Mouse (Mus musculus): ENCODE measurements around the gene Clec16a.

Gene Clec16a

GRCm38 (mm10) chr16:10683193-10684000, 138.3 kb downstream of the Clec16a start:
- DNase-seq (ENCODE audit: low spot score), result no peak

GRCm38 (mm10) chr16:10689748-10690318, 144.7 kb downstream of the Clec16a start:
- no peak for DNase-seq (ENCODE audit: low spot score)

- DNase-seq (ENCODE audit: low spot score), result no peak
Observed at GRCm38 (mm10) chr16:10690442-10690841, 145.3 kb downstream of the Clec16a start.

GRCm38 (mm10) chr16:10691705-10692104, 146.6 kb downstream of the Clec16a start:
- DNase-seq (ENCODE audit: low spot score), result no peak

GRCm38 (mm10) chr16:10692848-10693247, 147.7 kb downstream of the Clec16a start:
- no peak for DNase-seq (ENCODE audit: low spot score)

- no peak for DNase-seq (ENCODE audit: low spot score)
Observed at GRCm38 (mm10) chr16:10693424-10693823, 148.3 kb downstream of the Clec16a start.

- no peak for DNase-seq (ENCODE audit: low spot score)
Observed at GRCm38 (mm10) chr16:10694414-10694851, 149.3 kb downstream of the Clec16a start.

GRCm38 (mm10) chr16:10697861-10698659, 152.9 kb downstream of the Clec16a start:
- no peak for DNase-seq (ENCODE audit: low spot score)

DNA sequence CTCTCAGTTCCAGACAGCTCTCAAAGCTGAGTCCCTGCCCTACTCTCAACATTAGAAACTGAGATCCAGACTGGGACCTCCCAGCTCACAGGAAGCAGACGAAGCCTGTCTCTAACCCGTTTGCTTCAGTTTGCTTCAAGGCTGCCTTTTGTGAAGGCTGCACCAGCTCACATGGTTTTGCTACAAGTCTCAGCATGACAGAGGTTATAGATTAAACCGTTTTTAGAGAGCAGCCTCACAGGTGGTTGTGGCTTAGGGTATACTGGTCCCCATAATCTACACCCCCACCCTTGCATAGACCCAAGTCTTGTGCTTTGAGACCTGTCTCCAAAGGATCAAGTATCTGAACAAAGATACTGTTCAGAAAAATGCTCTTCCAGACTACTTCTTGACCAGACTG, 154.2 kb downstream of the Clec16a start:
- DNase-seq (ENCODE audit: low spot score), result no peak

DNA sequence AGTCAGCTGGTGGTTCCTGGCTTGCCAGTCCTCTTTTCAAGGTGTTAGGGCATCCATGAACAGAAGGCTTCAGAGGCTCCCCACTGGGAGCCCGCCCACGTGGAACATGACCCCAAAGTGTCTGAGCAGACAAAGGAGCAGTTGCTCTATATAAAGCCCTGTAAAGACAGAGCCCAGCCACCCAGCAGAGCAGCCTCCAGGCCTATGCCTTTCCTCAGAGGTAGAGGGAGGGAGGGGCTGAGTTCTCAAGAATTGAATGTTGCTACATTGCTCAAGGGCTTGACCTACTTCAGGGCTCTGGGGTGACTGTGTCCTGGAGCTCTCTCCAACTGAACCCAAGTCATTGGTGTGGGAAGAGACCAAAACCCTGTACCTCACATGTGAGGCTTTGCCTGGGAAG, 155.0 kb downstream of the Clec16a start:
- DNase-seq (ENCODE audit: low spot score), result peak; percentile 70

- DNase-seq (ENCODE audit: low spot score), result no peak
Observed at GRCm38 (mm10) chr16:10702399-10702798, 157.3 kb downstream of the Clec16a start.

DNA sequence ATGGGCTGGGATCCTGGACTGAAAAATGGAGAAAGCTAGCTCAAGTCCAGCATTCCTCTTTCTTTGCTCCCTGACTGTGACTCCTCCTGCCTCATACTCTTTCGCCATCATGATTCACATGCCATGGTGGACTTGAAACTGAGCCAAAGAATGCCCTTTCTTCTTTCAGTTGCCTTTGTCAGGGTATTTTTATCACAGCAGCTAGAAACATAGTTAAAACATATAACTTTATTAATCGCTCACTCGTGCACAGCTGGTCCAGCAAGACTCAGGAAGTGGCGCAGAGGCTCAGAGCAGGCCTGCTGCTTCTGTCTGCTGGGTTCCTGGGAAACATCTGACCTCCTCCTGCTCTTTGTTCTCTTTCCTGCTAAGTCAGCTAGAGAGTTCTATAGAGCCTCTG, 158.8 kb downstream of the Clec16a start:
- no peak for DNase-seq (ENCODE audit: low spot score)

- no peak for DNase-seq (ENCODE audit: low spot score)
Observed at GRCm38 (mm10) chr16:10705396-10705795, 160.3 kb downstream of the Clec16a start.

DNA sequence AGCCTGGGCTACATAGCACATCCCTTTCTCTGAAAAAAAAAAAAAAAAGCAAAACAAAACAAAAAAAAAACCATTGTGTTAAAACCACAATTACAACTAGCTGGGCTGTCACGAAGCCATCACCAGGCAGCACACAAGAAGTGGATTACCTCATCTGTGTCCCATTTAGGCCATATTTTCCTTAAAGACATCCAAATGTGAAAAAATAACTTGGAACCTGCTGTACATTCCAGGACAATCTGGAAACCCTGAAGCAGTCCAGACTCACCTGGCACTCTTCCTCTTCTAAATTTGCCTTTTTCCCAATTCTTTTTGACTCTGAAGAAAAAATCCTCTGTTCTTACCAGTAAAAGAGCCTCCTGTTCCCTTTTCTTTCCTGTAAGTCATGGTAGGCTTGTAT, 166.4 kb downstream of the Clec16a start:
- no peak for DNase-seq (ENCODE audit: low spot score)

DNA sequence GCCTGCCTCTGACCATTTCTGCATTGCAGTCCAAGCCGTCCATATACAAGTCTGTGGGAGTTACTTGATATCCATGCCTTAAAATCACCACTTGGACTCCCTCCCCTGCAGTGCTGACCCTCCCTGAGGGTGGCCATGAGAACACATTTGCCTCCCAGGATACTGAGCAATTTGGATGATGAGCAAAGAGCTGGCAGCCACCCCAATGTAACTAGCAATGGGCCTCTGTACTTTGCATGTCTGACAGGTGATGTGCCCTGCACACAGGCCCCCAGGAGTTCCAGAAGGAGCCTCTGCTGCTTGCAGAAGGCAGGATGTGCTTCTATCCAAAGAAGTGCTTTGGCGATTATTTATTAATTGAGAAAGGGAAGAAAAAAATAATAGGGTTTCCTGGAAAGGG, 167.9 kb downstream of the Clec16a start:
- DNase-seq (ENCODE audit: low spot score), result no peak

DNA sequence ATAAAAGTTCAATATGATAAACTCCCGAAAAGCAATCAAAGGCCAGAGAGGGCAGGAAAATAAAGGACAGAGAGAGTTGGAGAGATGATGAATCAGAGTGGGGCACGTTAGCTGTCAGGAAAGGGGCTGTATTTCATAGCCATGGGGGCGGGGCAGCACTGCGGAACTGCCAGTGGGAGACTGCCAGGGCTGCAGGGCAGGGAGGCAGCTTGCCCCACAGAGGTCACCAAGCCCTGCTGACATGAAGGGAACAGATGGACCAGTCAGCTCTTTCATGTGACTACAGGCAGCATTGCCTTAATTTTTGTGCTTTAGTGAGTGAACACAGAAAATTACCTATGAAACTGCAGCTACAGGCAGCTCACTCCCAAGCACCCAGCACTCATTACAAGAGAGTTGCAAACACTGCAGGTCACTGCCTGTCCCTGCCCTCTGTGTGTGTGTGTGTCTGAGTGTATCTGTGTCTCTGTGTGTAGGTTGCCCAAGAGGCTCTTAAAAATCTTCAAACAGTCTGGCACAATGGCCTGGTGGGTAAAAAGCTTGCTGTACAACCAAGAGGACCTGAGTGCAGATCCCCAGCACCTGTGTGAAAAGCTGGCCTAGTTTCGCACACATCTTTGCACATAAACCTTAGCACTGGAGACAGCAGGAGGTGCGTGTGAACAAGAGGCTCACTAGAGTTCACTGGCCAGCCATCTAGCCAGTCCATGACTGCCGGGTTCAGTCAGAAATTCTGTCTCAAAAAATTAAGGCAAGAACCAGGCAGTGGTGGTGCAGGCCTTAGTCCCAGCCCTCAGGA, 168.5 kb downstream of the Clec16a start:
- peak; percentile 53 for DNase-seq (ENCODE audit: low spot score)

- DNase-seq (ENCODE audit: low spot score), result no peak
Observed at GRCm38 (mm10) chr16:10715211-10715610, 170.1 kb downstream of the Clec16a start.

- no peak for DNase-seq (ENCODE audit: low spot score)
Observed at GRCm38 (mm10) chr16:10715632-10716031, 170.5 kb downstream of the Clec16a start.

- DNase-seq (ENCODE audit: low spot score), result no peak
Observed at GRCm38 (mm10) chr16:10716696-10717095, 171.6 kb downstream of the Clec16a start.

DNA sequence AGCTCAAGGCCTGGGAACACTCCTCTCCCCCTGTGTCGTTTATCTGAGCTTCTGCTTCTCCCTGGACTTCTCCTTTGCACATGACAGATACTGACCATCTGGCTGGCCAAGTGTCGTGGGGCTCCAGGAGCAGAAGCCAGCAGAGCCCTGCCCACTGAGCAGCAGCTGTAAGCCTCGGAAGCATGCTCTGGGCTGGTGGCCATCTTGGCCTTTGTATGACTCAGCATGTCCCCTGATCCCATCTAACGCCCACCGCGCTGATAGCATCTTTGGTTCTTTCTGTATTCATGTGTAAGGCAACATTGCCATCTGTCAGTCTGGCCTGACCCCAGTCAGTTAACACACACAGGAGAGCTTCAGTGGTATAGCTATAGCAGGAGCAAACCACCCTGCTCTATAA, 174.8 kb downstream of the Clec16a start:
- DNase-seq (ENCODE audit: low spot score), result peak; percentile 43

- no peak for DNase-seq (ENCODE audit: low spot score)
Observed at GRCm38 (mm10) chr16:10722882-10723544, 177.9 kb downstream of the Clec16a start.
